Mouse (Mus musculus) thymus, postnatal 4 days (tissue): ENCODE results near the gene Gm7075.
"Not testable (repeated sequence)": the region's sequence is repeated elsewhere in the genome, so short reads cannot be mapped to it uniquely, and the experiment has no call there.

Experiments
- DNase-seq: peaks from one replicate; pipeline ENCODE4 v3.0.0; 2021

Gene Gm7075

DNA sequence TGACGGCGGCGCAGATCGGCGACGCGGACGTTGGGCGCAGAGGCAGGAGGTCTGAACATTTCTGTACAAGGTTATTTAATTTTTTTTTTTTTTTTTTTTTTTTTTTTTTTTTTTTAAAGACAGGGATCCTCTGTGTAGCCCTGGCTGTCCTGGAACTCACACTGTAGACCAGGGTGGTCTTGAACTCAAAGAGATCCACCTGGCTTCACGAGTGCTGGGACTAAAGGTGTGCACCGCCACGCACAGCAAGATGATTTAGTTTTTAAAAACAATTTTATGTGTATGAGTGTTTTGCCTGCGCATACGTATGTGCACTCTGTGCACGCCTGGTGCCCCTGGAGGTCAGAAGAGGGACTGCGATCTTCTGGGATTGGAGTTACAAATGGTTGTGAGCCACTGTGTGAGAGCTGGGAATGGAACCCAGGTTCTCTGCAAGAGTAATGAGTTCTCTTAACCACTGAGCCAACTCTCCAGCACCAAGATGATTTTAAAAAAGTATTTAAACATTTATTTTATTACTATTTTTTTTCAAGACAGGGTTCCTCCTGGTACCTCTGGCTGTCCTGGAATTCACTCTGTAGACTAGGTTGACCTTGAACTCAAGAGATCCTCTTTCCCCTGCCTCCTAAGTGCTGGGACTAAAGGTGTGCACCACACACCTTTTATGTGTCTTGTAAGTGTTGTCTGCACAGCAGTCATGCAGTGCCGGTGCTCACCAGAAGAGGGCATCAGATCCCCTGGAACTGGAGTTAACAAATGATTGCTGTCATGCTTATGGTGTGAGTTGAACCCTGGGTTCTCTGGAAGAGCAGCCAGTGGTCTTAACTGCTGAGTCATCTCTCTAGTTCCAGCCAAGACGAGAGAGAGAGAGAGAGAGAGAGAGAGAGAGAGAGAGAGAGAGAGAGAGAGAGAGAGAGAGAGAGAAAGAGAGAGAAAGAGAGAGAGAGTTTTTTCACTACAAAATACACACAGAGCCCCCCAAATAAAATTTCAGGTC lies at the start of gene Gm7075:
Gene Gm7075, minus strand, starts transcription at position 51 of the 997 bp plus-strand sequence.
- DNase-seq: peak; percentile 83

DNA sequence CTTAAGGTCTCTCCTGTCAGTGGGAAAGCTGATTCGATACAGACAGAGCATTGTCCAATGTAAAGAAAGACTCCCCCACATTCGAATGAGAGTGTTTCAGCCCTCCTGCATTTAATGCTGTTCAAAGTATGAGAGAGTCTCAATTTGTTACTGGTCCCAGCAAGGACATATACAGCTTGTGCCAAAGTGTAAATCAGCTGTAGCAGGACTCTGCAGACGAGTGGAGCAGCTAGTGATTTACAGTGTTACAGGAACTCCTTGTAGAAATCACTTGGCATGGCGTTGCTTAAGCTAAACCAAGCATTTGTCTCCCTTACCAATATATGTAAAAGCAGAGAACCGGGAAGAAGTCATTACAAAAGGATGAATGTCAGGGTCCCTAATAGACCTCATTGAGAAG lies 39.3 kb upstream of the Gm7075 start:
- no peak for DNase-seq

DNA sequence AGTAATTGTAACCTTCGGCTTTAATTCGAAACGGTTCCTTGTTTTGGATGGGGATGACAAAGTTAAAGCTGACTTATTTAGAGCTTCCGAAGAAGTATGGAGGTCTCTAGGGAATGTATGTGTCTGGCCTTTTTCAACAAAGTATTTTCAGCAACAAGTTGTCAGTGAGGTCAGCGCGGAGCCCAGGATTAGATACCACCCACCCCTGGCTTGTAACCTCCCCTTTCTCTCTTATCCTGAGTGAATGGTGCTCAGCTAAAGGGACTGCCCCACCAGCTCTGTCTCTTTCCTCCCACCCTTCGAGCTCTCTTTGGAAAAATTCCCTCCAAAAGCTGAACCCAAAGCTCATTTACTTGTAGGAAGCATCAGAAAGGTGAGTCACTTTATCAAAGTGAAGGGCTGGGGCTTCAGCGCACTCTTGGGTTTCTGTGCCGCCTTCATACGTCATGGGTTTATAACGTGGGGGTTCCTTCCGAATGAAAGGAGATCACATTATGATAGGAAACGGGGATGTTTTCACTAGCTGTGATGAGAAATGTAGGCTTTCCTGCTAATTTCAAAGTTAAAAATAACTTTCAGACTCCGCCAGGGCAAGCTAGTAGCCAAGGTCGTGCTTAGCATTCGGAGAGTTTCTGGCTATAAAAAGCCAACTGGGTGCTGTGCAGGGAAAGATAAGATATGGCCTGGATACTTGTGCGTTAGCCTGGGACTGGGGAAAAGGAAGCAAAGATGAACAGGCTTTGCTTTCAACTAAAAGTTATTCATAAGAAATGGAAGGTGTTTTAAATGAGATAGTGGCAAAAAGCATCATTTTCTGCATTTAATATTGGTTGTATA lies 35.9 kb upstream of the Gm7075 start:
- no peak for DNase-seq

DNA sequence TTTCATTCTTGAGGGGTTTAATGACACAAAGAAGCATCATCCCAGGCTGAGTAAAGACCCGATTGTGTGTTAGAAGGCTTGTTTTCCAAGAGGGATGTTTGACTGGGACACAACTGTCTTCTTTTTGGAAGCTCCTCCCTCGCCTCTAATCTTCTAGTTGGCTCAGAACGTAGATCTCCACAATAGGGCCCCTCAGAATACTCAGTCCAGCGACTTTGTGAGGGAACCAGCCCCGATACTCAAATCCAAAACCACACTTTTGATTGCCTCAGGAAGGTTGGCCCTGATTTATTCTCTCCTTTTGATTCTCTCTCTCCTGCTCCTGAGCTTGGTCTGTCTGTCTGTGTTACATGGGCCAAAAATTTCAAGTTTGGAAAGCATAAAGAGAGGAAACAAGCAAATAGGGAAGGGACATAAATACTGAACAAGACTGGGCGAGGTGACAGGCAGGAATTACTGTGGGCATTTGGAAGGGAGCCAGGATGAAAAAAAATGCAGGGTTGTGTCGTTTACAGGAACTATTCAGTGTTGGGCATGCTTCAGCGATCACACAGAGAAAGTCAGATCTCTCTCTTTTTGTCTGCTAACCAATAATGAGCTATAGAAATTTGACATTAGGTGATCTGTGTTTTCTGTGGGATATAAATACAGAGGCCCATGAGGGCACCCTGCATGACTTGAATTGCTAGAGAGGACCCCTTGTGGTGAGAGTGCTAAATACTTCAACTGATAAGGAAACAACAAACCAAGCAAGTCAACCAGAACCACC lies 33.7 kb upstream of the Gm7075 start:
- no peak for DNase-seq

DNA sequence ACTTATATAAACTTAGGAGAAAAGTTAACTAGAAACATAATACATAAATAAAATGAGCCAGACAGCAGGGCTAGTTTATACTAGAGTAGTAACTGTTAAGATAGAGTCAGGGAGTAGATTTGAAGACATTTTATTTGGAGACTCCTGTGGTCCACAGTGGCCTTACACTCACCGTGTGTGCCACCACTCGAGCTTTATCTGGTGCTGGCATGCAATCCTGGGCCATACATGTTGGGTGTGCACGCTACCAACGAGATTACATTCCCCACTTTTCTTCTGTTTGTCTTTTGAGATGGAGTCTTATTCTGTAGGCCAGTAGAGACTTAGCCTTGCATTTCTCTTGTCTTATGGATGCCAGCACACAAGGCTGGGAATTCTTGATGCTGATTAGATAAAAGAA lies 32.3 kb upstream of the Gm7075 start:
- no peak for DNase-seq

DNA sequence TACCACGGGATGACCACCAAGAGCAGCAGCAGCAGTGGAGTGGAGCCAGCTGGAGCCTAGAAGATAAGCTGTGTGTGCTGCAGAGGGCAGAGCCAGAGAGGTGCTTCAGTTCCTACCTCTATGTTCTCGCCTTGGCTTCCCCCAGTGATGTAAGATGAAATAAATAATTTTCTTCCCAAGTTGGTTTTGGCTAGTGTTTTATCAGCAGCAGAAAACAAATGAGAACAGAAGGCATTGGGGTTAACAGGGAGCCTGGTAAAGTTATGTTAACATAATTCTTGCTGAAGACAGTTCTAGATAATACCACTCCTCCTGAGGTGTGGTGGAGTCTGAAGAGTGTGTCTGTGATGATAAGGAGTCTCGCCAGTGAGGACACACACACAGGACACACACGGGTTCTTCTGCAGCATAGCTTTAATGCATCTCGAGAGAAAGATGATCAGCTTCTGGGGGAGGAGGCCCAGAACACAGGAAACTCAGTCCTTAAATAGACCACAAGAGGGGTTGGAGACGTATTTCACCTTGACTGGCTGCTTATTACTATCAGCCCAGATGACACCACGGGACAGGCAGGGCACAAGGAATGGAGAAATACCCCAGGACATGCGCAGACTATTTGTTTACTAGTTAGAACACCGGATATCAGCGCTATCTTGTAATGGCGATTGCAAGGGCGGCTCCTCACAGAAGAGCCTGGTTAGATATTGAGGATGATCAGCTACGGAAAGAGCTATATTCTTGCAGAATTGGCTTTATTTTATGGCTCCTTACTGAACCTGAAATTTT lies 23.2 kb upstream of the Gm7075 start:
- not testable (repeated sequence) for DNase-seq

DNA sequence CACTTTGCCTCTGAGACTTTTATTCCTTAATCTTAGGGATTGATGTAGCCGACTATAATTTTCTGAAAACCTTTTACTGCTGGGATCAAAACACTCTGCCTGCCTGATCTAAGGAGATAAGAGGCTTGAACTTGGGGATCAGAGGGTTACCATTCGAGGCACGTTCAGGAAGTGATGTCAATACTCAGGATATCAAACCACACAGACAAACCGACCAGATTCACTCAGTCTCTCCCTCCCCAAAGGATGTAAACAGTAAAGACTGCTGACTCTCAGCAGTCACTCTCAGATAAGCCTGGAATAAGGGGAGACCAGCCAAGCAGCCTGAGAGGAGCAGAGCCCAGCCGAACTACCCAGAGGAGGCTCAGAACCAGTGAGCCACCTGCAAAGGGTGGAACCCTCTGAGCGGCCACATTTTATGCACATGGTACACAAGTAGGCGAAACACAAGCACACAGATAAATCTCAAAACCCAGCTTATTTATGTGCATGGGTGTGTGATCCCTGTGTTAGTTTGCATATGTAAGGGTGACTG lies 18.2 kb upstream of the Gm7075 start:
- DNase-seq: no peak

DNA sequence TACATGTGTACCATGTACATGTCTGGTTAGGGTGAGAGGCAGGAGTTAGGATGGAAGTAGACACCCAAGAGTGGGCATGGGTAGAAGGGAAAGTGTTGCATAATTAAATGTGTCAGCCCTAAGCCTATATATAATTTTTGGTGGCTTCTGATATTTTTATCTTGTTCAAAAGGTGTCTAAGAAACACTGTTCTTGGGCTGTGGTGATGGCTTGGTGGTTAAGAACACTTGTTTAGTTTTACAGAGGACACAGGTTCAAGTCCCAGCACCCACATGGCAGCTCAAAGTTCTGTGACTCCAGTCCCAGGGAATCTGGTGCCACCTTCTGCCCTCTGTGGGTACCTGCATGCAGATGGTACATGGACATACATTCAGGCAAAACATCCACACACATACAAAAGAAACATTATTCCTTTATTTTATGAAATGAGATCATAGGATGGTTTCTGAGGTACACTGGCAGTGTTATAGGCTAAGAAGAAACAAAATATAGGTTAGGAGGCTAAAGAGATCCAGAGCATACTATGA lies 17.2 kb upstream of the Gm7075 start:
- no peak for DNase-seq

DNA sequence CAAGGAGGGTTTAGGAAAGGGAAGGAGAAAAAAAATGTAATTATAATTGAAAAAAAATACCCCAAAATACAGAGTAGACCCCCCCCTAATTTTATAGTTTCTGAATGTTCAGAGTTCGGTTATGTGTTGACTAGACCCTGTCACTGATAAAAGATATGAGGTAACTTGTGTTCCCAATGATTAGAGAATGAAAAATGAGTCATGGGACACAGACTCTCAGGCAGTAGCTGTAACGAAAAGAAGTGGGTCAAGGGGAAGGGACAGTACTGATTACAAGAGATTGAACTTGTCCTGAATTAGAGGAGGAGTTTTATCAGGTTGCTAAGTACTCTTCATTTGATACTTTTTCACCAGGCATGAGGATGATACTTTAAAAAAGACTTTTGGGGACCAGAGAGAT lies 11.3 kb upstream of the Gm7075 start:
- no peak for DNase-seq

DNA sequence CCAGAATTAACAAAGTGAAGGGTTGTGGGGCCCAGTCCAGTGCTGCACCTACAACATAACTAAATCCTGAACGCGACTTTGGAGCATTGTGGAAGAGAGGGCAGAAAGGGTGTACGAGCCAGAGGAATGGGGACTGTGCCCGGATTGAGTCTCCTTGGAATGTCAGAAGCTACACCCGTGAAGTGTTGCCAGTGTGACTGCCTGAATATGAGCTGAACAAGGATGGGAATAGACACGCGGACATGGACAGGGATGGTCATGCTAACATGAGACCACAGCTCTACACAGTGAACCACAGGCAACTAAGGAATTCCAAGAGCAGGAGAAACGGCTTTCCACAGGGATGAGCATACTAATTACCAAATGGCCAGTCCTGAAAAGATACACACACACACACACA lies 10.5 kb upstream of the Gm7075 start:
- no peak for DNase-seq

DNA sequence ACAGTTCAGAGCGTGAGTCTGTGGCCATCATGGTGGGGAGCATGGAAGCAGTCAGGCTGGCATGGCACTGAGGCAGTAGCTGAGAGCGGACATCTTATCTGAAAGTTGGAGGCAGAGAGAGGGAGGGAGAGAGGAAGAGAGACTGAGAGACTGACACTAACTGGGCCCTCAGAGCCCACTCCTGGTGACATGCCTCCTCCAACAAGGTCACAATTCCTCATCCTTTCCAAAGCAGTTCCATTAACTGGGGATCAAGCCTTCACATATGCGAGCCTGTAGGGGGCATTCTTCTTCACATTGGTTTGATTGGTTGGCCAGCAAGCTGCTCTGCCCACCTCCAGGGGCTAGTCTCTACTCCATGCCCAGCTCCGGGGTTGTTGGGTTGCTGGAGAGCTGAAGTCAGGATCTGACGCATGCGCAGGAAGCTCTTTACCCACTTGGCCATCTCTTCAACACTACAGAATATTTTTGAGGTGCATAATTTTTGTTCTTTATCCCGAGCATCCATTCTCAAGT lies 9.7 kb upstream of the Gm7075 start:
- DNase-seq: no peak

DNA sequence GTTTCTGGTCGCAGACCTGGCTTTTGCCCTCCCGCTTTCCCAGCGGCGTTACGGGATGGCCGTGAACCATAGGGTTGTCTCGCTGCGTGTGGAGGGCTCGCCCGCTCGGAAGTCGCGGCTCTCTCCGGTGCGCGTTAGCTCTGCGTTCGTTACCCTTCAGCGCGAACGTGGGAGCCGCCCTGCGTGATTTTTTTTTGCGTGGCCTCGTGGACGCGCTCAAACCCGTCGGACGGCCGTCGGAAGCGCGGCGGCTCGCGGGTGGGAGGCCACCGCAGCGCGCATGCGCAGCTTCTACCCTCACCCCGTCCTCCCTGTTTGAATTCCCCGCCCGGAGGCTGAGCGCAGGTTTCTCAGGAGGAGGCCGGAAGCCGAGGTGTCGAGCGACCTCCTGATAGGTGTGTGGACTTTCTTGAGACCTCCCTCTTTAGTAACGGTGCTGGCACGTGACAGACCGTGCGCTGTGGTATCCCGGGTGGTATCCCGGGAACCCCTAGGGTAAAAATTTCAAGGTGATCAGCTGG lies 8.3 kb upstream of the Gm7075 start, which contains the start of gene Ctnna3:
Gene Ctnna3, plus strand, starts transcription at position 314 of the 521 bp plus-strand sequence.
- DNase-seq: peak; percentile 92

DNA sequence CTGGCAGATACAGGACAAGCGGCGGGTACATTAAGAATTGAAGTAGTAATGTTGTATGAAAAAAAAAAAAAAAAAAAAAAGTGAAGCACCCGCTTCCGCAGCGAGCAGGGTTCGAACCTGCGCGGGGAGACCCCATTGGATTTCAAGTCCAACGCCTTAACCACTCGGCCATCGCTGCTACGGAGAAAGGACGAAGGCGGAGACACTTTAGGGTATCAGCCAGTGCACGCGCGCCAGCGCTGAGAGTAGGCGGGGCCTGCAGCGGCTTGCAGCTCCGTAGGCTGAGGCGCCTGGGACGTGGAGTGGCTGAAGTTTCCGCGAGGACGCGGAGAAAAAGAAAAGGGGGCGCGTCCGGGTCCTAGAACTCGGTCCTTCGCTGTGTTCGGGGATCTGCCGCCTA lies 7.8 kb upstream of the Gm7075 start:
- peak; percentile 99 for DNase-seq

DNA sequence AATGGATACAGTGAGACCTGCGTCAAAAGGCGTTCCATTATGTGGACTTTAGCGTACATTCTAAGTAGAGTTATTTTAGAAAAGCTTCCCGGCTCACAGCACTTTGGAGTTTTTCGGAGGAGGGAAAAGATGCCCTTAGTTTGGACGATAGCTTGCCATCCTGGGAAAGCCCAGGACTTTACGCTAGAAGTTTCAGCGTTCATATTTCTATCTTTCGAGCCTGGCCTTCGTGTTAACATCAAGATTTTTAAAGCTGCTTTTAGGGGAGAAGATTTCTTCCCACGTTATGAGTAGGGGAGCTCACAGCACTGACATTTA lies 7.4 kb upstream of the Gm7075 start:
- no peak for DNase-seq

DNA sequence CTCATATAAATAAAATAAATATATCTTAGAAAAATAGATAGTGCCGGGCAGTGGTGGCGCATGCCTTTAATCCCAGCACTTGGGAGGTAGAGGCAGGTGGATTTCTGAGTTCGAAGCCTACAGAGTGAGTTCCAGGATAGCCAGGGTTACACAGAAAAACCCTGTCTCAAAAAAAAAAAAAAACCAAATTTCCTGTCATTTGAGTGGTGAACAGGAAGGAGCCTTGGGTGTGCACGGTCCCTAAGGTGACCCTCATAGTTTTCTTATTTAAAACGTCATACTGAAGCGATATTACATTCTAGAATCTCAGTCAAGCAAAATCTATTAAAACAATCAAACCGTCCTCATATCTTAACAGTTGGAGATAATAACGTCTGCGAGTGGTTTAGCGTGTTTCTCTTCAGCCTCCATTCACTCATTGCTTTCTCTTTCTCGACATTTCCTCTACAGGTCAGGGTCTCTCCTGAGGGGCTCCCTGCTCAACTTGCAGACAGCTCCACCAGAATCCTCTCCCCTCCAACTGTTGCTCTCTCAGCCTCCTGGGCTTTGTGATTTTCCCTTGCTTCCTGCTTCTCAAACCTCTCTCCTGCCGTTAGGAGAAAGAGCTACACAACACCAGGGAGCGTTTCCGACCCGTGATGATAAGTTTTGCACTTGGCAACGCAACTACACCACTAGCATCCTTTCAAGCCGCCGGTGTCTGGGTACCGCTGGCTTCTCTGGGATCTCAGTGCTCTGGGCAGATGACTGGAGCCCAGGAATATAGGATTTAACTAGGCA lies 6.8 kb upstream of the Gm7075 start:
- DNase-seq: peak; percentile 62

DNA sequence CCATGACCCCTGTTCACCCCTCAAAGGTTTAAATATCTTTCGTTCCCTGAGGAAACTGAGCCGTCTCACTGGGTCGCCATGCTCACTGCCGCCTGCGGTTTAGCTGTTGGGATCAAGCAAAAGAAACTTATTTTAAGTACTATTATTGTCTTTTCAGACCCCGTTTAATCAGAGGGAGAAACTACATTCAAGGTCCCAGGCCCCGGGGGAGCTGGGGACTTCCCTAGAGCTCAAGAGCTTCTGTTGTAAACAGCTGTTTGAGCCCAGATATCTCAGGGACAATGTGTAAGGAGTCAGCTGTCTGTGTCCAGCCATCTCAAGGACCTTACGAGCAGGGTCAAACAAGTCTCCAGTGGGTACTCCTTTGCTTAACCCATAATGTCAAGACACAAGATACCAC lies 5.6 kb upstream of the Gm7075 start:
- DNase-seq: no peak

DNA sequence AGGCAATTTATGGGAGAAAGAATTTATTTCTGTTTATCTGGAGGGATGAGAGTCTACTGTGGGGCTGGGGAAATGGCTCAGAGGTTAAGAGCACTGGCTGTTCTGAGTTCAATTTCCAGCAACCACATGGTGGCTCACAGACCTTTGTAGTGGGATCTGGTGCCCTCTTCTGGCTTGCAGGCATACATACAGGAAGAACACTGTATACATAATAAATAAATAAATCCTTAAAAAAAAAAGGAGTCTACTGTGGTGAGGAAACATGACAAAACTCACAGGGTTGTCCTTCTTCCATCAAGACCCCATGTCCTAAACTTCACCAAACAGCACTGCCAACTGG lies 2.9 kb upstream of the Gm7075 start:
- DNase-seq: peak; percentile 69

DNA sequence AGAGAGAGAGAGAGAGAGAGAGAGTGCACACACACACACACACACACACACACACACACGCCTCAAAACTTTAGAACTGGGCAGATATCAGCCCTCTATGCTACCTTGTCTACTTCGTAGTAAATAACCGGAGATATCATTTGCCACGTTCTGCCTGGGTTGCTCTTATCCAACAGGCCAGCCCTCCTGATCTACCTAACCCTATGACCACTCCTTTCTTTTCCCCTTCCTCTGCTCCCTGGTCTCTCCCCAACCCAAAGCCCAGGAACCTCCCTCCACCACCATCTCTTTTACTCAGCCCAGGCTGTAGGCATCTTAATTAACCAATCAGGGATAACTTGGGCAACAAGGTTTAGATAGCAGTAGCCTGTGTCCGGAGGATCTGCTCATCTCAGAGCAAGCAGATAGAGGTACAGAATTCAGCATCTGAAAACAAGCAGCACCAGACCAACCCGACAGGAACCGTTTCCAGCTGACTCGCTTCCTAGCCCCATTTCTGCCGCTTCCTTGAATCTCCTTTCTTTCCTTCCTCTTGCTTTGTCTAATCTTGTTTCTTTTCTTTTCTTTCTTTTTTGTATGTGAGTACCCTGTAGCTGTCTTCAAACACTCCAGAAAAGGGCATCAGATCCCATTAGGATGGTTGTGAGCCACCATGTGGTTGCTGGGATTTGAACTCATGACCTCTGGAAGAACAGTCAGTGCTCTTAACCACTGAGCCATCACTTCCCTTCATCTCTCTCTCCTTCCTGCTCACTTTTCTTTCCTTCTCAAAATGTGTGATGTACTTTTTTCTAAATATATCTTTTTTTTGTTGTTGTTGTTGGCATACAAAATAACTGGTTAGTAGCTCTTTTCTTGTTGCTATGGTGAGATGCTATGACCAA lies 2.2 kb upstream of the Gm7075 start:
- DNase-seq: no peak

DNA sequence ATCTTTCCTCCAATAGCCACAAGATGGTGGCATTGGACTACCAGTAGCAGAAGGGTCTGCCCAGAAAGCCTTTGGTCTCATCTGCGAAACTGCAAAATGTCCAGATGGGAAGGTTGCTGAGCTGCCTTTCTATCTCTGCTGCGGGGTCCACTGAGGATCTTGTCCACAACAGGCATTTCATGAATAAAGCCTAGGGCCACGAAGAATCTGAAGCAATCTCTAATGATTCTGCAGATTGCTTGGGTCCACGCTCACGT lies 1.1 kb upstream of the Gm7075 start:
- DNase-seq: no peak

DNA sequence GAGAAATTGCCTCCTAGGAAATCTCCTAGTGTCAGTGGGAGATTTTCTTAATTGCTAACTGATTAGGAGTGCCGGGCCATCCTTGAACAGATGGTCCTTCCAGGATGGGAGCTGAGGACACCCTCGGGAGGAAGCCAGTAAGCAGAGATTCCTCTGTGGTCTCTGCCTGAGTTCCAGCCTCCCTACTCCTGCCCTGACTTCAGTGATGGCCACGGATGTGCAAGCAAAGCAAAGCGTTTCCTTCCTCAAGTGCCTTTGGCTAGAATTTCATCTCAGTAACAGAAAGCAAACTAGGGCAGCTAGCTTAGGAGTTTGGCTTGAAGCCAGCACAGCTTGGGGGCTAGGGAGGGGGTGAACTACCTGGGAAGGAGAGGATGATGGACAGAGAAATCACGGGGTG lies 4.5 kb downstream of the Gm7075 start:
- no peak for DNase-seq
